Mouse (Mus musculus): ENCODE measurements around the gene Wipf2.
"Not testable (repeated sequence)": the region's sequence is repeated elsewhere in the genome, so short reads cannot be mapped to it uniquely, and the experiment has no call there.

Wipf2 gene

GRCm38 (mm10) chr11:98863028-98863750, at the start of gene Wipf2:
TSS of gene Wipf2 (plus strand) at chr11:98863638.
- DNase-seq (ENCODE audit: low spot score) = peak; percentile 90

GRCm38 (mm10) chr11:98816706-98817239, 46.7 kb upstream of the Wipf2 start:
- no peak for DNase-seq (ENCODE audit: low spot score)

GRCm38 (mm10) chr11:98820968-98821367, 42.5 kb upstream of the Wipf2 start:
- DNase-seq (ENCODE audit: low spot score) = no peak

- not testable (repeated sequence) for DNase-seq (ENCODE audit: low spot score)
Observed at GRCm38 (mm10) chr11:98826071-98826470, 37.4 kb upstream of the Wipf2 start.

DNA sequence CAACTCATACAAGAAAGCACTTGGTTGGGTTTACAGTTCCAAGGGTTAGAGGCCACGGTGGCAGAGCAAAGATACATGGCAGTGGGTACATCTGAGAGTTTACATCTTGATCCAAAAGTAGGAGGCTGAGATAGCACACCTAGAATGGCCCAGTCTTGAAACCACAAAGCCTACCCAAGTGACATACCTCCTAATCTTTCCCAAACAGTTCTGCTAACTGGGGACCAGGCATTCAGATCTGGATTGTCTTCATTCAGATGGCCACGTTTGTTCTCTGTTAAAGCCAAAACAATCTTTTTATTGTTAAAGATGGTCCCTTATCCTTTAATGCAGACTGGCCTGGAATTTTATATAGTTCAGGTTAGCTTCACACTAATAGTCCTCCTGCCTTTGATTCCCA, 35.6 kb upstream of the Wipf2 start:
- DNase-seq (ENCODE audit: low spot score) = no peak

DNA sequence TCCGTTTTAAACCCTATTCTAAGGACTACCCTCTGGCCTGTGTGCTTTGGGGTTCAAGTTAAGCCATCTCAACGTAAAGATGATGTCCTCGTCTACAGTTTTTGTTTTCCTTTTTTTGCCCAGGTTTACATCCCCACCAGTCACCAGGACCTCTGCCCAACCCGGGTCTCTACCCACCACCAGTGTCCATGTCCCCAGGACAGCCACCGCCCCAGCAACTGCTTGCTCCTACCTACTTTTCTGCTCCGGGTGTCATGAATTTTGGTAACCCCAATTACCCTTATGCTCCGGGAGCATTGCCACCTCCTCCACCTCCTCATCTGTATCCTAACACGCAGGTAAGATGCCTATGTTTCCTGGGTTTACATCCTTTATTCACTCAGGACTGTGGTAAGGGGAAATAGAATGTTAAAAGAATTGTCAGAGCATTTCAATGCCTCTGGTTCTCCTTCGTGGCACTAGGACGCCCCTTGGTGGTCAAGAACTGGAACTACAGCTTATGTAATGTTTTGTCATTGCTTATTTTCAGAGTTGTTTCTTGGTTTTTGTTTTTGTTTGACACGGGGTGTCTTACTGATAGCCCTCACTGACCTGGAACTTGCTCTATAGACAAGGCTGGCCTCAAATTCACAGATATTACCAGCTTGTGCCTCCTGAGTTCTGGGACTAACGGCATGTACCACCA, 34.2 kb upstream of the Wipf2 start:
- DNase-seq (ENCODE audit: low spot score) = no peak

DNA sequence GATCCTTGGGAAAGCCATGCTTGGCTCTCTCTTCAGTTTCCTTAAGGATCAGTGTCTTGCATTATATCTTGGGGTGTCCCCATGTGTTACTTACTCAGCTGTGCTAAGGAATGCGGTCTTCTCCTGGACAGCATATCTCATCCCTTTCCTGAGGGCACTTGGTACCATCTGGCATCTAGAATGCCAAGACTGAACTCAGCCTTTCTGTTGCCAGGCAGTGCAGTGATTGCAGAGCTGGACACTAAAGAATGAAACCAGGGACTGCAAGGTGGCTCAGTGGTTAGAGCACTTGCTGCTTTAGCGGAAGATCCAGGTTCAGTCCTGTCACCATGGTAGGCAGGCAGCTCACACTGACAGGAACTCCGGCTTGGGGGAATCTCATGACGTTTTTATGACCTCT, 33.6 kb upstream of the Wipf2 start:
- DNase-seq (ENCODE audit: low spot score) = no peak

DNA sequence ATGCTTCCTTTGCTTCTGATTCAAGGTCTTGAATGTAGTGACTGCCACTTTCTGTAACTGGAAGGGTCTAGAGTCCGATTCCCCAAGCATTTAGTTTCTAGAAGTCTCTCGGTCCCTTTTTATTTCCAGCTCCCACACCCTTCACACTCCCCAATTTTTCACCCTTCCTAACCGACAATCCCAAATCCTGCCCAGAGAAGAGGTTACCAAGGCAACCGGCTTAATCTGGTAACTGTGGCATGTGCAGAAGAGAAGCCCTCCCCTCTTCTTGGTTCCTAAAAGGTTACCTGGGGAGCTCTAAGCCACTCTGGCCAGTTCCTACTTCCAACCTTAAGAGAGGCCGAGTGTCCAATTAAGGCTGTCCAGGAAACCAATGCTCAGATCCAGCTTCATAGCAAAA, 28.1 kb upstream of the Wipf2 start:
- no peak for DNase-seq (ENCODE audit: low spot score)

GRCm38 (mm10) chr11:98835725-98836124, 27.7 kb upstream of the Wipf2 start:
- DNase-seq (ENCODE audit: low spot score) = no peak

- no peak for DNase-seq (ENCODE audit: low spot score)
Observed at GRCm38 (mm10) chr11:98836128-98836527, 27.3 kb upstream of the Wipf2 start.

GRCm38 (mm10) chr11:98836651-98837141, 26.7 kb upstream of the Wipf2 start, which contains the start of gene Rapgefl1:
TSS of gene Rapgefl1 (plus strand) at chr11:98836785.
- DNase-seq (ENCODE audit: low spot score) = peak; percentile 66

GRCm38 (mm10) chr11:98837231-98837704, 26.2 kb upstream of the Wipf2 start:
- DNase-seq (ENCODE audit: low spot score) = no peak

DNA sequence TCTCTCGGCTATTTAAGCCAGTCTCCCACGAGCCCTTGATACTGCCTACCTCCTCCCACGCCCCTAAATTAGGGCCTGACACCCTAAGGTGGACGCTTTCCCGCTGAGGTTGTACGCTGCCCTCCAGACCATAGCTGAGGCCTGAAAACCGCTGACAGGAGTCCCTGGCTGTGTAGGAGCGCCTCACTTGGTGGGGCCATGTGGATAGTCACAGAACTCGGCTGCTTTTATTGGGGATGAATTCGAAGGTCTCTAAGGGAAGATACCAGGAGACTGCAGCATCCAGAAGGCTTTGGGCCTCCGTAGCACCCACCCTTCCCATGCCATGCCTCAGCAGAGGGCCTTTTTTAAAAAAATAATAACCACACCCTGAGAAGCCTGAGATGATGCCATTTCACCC, 25.5 kb upstream of the Wipf2 start:
- DNase-seq (ENCODE audit: low spot score) = no peak

GRCm38 (mm10) chr11:98838512-98838911, 24.9 kb upstream of the Wipf2 start:
- DNase-seq (ENCODE audit: low spot score) = no peak

DNA sequence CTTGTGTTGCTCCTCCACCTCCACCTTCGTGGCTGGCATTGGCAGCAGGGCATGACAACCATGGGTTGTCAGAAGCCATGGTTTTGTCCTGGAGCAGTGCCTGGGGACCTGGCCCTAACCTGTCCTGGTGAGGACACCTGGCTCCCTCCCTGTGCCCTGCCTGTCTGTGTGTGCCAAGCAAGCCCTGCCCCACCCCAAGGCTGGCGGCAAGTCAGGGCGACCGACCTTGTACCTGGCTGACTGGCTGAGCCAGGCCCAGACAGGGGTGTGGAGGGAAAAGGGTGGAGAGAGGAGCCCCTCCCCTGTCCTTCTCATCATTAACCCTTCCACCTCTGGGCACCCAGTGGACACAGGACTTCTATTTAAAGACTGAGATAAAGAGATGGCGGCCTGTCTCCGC, 24.0 kb upstream of the Wipf2 start:
- peak; percentile 48 for DNase-seq (ENCODE audit: low spot score)

DNA sequence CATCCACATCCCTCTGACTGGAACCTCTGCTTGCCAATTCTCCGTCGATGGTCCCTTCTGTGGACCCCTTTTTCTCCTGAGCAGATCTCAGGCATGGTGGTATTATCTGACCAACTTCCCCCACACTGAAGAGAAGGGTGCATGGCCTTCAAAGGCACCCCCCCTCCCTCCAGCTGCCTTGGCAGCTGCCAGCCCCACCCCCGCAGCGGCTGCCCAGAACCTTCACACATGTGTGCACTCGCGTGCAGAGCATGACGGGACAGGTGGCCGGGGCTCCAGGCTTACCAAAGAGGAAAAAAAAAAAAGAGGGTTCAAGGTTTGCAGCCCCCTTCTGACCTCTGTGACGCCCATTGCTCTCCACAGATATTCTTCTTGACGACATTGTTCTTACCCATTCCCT, 23.5 kb upstream of the Wipf2 start:
- no peak for DNase-seq (ENCODE audit: low spot score)

DNA sequence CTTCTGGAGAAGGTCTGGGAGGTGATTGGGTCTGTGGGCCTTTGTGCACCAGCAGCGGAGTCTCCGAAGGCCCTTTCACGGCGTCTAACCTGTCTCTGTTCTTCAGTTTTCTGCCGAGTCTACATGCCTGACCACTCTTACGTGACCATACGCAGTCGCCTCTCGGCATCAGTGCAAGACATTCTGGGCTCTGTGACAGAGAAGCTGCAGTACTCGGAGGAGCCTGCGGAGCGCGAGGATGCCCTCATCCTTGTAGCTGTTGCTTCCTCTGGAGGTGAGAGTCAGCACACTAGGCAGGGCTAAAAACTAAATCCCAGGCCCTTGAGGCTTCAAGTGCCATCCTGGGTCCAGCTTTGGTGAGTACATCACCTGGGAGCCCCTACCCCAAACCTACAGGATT, 17.4 kb upstream of the Wipf2 start:
- no peak for DNase-seq (ENCODE audit: low spot score)

DNA sequence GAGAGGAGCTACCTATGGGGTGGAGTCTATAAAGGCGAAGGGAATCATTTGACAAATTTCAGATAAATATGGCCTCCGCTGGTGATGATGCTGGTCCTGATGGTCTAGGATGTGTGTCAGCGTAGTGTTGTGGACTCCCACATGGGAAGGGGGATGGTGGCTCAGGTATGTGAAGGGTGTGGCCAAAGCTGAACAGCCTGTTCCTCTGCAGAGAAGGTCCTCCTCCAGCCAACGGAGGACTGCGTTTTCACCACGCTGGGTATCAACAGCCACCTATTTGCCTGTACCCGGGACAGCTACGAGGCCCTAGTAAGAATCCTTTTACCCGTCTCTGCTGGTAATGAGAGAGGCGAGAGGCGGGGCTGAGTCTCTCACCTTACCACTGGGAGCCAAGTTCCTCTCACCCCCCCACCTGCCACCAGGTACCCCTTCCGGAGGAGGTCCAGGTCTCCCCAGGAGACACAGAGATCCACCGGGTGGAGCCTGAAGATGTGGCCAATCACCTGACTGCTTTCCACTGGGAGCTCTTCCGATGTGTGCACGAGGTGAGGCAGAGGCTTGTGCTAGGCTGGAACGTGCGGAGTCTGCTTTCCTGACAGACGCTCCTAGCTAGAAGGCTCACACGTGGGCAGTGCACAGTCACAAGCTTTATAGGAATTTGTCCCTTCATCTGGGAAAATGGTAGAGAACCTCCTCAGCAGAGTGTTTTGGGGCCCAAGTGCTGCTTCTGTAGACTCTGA, 16.4 kb upstream of the Wipf2 start:
- DNase-seq (ENCODE audit: low spot score) = no peak

- DNase-seq (ENCODE audit: low spot score) = no peak
Observed at GRCm38 (mm10) chr11:98849196-98849894, 14.1 kb upstream of the Wipf2 start.

DNA sequence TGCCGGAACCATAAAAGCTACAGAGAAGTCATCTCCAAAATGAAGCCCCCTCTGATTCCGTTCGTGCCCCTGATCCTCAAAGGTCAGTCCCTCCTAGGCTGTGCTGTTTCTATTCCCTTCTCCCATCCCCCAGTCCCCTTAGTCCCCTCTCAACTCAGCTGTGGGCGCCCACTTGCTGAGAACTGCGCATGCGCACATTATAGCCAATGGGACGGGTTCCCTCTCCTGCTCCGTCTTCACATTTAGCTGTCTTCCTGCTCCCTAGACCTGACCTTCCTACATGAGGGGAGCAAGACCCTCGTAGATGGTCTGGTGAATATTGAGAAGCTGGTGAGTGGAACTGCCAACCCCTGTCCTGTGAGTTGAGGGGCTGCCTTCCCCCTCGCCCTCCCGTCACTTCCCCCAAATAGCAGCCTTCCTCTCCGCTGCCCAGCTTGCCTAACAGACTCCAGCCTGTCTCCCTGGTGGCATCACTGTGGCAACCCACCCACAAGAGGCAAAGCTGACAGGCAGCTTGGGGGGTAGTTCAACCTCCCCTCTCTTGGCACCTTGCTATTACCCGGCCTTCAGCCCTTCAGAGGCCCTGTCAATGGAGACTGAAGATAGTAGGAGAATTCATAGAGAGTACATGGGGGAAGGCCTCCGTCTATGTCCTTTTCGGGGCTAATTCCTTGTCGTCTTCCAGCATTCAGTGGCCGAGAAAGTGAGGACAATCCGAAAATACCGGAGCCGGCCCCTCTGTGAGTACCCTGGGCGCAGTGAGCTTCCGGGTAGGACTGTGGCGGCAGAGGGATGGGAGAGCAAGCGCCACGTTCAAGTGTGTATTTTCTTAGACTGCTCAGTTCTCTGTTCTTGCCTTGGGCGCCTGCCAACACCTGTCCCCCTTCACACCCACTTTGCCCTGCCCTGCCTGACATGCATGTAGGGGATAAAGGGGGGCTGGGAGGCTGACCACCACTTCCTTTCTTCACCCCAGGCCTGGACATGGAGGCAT, 13.0 kb upstream of the Wipf2 start:
- no peak for DNase-seq (ENCODE audit: low spot score)

Data from ovary, adult 18-20 months (tissue).